Mouse (Mus musculus) urinary bladder, postnatal 10 days (tissue): ENCODE results near the gene Ifi27l2a.
"Not testable (repeated sequence)": the region's sequence is repeated elsewhere in the genome, so short reads cannot be mapped to it uniquely, and the experiment has no call there.

Experiments used
- DNase-seq: peaks from one replicate; pipeline ENCODE4 v3.0.0; 2022; ENCODE audit warnings: low spot score

Gene Ifi27l2a

DNA sequence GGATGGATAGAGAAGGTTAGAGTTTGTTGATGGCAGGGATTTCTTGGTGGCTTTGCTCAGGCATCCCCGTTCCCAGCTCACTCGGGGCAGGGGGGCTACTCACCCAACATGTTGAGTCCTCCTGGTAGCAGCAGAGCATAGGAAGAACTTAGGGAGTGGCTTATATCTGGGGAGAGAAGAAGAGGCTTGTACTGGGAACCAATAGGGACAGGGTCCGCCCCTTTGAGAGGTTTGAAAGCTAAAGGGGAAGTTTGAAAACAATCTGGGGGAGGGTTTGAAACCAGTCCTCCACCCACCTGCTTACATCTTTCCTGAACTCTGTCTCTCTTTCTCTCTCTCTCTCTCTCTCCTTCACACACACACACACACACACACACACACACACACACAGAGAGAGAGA, at the start of gene Ifi27l2a:
TSS of gene Ifi27l2a (minus strand) at position 157 of the 400 bp plus-strand sequence.
- DNase-seq: no peak

DNA sequence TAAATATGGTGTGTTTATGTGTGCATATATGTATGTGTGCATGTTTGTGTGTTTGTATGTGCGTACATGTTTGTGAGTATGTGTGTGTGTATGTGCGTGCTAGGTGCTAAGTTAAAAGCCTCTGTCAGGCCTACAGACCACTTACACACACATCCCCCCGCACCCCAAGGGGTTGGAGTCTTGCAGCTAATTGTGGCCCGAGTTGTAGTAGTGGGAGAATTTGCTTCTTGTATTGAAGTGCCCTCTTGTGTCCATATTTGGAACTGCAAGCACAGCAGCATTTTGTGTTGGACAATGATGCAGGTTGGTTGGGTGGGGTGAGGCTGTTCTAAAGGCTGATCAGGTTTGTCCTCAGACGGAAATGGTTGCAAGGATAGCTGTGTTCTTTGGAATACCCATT, 49.3 kb upstream of the Ifi27l2a start:
- DNase-seq: peak; percentile 23

DNA sequence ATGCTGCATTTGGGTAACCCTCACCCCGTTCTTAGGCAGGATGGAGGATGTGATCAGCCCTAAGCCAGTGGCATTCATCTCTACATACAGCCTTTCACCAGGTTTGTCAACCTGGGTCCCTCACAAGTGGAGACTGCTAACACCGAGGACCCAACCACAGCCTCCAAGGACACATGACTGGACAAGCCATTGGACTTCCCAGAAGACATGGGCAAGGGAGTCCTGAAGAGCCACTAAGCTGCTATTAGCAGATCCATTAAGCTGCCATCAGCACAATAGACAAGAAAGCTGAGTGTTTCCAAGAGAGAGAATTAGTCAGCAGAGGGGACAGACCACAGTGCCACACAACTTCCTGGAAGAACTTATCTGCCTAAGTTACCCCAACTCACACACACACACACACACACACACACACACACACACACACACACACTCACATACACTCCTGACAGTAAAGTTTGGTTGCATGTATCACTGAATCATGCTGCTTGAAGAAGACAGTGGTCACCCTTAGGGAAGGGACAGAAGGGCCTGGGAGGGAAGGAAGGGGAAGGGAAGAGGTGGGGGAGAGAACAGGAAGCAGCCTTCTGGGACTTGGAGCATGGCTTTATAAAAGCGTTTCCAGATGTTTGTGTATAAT, 47.7 kb upstream of the Ifi27l2a start:
- DNase-seq: no peak

GRCm38 (mm10) chr12:103487750-103488149, 44.3 kb upstream of the Ifi27l2a start:
- no peak for DNase-seq

DNA sequence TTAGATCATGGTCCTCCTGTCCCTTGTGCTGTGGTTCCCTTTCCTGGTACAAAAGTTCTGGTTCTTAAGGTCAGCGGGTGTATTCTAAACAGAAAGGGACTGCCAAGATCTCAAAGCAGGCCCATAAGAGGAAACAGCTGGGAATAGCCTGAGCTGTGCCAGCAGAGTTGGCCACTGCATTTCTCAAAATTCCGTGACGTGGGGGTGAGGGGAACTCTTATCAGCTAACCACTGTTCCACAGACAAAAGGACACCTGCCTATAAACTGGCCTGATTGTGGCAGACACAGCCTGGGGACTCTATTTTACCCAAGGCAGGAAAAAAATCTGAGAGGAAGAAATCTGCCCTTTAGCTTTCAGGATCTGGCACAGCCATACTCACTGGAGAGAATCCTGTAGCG, 43.8 kb upstream of the Ifi27l2a start:
- DNase-seq: no peak

GRCm38 (mm10) chr12:103486726-103487125, 43.2 kb upstream of the Ifi27l2a start:
- DNase-seq: no peak

- not testable (repeated sequence) for DNase-seq
These were observed 40.9 kb upstream of the Ifi27l2a start for GRCm38 (mm10) chr12:103484200-103484972.

GRCm38 (mm10) chr12:103482781-103483180, 39.3 kb upstream of the Ifi27l2a start:
- no peak for DNase-seq

DNA sequence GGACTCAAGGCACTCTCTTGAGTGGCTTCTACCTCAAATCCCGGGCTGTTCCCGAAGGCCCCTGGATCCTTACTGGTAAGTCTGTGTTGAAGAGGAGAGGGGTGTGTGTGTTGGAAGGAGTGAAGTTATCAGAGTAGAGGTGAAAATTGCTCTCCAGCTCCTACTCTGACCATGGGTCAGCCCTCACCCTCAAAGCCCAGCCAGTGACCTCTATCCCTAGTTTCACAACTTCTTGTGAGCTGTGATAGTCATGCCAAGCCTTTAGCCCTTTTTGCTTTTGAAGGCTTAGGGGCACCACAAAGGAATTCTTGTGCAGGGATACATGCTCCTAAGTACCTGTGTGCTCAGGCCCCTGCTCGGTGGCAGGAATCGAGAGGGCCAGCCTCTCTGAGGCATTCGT, 38.2 kb upstream of the Ifi27l2a start:
- DNase-seq: no peak

- DNase-seq: no peak
These were observed 34.1 kb upstream of the Ifi27l2a start for GRCm38 (mm10) chr12:103477461-103478015.

DNA sequence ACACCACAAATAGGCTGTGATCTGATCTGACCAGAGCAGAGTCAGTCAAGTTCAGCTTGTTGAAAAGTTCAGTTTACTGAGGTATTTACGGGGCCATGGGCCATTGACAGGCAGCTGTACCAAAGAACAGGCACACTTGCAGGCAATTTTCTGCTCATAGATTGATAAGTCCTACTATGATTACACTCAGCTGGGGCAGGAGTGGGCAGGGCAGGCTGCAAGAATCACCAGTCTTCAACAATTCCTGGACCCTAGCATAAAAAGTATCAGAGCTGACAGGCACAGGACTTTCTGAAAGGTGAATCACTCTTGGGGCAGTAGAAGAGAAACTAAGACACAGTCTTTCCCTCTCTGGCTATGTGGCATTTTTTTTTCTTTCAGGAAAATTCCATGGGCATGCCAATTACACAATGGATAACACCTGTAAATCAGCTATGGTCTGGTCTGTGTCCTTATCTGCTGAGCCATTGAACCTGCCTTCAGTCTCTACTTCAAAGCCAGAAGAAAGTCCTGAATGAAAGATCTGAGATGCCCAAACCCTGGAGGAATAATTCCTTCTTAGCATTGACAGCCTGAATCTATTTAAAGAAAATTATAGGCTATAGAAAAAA, 33.4 kb upstream of the Ifi27l2a start:
- no peak for DNase-seq

DNA sequence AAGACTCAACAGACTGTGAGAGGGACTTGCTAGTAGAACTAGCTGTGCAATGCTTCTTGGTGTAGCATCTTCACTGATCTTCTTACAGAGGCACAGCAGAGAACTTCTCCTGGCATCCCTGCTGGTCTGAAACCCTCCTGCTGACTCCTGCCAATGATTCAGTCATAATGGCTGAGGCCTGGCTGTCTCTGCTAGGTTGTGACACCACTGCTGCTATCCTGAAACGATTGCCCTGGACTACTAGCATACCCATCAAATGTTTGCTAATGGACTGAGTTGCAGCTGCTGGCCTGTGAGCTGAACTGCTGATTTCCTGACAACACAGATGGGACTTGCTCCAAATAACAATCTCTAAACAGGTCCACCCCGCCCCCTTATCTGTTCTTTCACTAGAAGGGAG, 31.0 kb upstream of the Ifi27l2a start:
- no peak for DNase-seq

GRCm38 (mm10) chr12:103457140-103457539, 13.7 kb upstream of the Ifi27l2a start, which contains the start of gene Ifi27l2b:
Gene Ifi27l2b, minus strand, starts transcription at chr12:103457223.
- no peak for DNase-seq

DNA sequence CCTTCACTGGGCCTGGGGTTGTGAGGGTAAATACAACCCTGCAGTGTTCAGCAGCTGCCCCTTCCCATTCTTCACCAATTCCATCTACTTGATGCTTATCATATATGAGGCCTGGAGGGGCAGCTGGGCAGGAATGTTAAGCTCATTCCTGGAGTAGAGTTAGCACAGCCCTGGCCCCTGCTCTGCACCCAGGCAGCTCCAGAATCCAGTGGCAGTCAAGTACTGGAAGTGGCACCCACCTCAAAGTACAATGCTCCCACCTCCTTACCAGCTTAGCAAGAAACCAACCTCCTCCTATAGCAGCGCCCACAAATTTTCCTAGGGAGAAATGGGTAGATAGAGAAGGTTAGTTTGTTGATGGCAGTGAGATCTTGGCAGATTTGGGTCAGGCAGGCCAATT, 13.2 kb upstream of the Ifi27l2a start:
- not testable (repeated sequence) for DNase-seq

DNA sequence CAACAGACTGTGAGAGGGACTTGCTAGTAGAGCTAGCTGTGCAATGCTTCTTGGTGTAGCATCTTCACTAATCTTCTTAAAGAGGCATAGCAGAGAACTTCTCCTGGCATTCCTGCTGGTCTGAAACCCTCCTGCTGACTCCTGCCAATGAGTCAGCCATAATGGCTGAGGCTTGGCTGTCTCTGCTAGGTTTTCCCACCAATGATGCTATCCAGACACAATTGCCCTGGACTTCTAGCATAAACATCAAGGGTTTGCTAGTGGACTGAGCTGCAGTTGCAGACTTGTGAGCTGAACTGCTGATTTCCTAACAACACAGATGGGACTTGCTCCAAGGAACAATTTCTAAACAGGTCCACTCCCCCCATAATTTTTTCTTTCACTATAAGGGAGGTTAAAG, 9.9 kb upstream of the Ifi27l2a start:
- DNase-seq: no peak

DNA sequence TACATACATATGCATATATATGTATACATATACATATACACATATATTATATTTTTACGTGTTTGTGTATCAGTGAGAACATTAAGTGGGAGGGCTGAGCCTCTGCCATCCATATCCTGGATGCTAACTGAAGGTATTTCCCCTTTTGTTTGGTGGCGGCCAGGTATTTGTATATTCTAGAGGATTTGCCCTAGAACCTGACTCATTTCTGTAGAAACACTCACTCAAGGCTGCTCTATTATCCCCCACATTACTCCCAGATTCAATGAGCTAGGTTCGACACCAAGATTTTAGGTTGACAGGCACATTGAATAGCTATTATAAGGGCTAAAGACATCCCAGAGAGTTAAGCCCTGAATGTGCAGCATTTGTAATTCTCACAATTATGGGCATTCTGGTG, 1.6 kb upstream of the Ifi27l2a start:
- DNase-seq: no peak

- DNase-seq: not testable (repeated sequence)
These were observed 781 bp upstream of the Ifi27l2a start for GRCm38 (mm10) chr12:103444261-103444660.

DNA sequence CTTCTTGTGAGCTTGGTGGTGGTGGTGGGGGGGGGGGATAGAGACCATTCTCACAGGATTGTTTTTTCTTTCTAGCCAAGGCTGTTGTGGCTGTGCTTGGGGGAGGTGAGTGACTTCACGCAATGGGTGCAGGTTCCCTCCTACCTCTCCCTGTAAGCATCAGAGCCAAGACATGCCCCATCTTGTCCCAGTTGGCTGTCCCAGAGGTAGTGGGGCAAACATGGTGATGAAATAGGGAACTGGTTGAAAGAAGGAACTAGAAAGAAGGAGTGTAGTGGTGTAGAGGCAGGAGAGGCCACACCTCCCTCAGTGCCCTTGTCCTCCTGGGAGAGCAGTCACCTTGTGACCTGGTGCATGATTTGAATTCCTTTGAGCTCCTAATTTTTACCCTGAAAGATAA, 5.9 kb downstream of the Ifi27l2a start:
- DNase-seq: no peak

GRCm38 (mm10) chr12:103434861-103435260, 8.6 kb downstream of the Ifi27l2a start:
- DNase-seq: no peak

DNA sequence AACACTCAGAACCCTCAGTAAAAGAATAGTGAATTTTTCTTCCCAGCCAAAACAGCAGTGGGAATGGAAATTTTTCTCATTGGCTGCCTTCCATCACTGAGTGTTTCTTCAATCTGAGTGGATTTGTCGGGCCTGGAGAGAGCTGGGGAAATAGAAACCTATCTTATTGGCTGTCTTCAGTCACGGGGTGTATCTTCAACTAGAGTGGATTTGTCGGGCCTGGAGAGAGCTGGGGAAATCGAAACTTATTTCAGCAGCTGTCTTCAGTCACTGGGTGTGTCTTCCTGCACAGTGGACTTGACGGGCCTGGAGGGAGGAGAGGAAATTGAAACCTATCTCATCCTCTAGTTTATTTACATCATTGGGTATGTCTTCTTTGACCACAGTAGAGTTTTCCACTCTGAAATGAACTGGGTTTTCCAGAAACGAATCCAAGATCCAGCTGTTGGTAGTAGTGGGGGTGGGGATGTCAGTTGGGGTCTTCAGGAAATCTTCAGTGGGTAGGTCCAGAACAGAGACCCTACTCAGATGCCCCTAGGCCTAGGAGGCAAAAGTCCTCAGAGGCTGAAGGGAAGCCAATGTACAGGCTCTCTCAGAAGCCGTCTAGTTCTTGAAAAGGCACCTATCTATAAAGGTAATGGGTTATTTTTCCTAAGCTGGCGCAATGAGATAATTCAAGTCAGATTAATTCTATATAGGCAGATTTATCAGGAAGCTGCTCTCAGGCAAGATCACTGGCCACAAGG, 9.3 kb downstream of the Ifi27l2a start, which contains the start of gene Ifi27:
TSS of gene Ifi27 (plus strand) at position 226 of the 746 bp plus-strand sequence.
- DNase-seq: no peak

GRCm38 (mm10) chr12:103433430-103433829, 10.1 kb downstream of the Ifi27l2a start:
- no peak for DNase-seq

DNA sequence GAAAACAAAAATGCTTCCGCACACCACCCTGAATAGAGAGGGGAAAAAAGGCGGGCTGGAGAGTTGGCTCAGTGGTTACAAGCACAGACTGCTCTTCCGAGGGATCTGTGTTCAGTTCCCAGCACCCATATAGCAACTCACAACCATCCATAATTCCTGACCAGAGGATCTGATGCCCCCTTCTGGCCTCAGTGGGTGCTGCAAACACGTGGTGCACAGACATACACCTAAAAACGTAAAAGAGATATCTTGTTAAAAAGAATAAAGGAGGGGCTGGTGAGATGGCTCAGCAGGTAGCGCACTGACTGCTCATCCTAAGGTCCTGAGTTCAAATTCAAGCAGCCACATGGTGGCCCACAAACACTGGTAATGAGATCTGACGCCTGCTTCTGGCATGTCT, 16.8 kb downstream of the Ifi27l2a start:
- no peak for DNase-seq
